Mouse (Mus musculus): Measurements from ENCODE around the gene Fcna.
A peak's percentile ranks its signal among the peaks of the same experiment; 100 is the strongest.

Fcna gene

DNA sequence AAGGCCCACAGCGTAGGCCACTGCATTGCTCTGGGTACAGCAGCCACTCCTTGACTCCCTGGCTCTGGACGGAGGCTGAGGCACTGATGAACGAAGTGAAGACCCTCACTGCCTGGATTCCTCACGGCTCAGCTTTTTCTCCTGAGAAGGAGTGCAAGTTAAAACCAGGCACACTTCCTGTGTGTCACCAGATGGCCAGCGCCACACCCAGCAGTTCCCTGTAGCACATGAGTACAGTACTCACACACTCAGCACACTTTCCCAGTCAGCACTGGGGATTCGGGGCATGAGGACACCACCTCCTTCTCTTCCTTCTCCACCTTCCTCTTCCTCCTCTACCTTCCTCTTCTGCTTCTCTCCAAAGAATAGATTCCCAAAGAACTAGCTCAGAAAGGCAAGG, at the start of gene Fcna:
Gene Fcna, minus strand, starts transcription at position 220 of the 400 bp plus-strand sequence.
- no peak for DNase-seq (ENCODE audit: low spot score)

DNA sequence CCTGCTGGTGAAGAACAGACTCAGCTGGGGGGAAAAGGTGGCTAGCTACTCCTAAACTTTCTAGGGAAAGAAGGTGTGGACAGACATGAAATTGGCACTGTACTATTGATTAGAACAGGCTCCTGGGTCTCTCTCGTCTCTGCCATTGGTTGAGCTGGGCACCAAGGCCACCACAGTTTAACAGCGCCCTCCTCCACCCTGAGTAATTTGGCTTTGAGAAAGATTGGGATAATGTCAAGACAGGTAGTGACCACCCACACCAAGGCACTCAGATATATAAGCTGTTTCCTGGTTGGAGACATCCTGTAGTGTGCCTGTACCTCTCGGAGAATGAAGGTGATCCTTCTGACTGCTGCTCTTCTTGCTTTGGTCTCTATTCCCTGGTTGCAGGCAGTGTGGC, 48.7 kb upstream of the Fcna start, which contains the start of gene Lcn6:
Gene Lcn6, plus strand, starts transcription at position 301 of the 400 bp plus-strand sequence.
- DNase-seq (ENCODE audit: low spot score), result no peak

DNA sequence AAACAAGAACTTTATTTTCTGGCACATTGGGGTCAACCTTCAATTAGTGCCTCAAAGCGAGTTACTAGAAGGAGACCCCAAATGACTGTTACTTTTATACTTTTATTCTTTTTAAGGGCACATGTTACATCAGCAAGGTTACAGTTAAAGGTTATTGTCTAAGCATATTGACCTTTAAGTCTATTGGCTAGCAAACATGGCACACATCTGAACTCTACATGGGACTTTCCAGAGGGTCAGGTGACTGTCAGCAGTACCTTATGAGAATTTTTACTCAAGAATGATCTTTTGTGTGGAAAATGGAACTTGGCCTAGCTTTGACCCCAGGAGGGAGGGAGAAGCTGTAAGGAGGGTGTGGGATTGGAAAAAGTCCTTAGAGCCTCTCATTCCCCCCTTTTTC, 38.7 kb upstream of the Fcna start:
- no peak for DNase-seq (ENCODE audit: low spot score)

DNA sequence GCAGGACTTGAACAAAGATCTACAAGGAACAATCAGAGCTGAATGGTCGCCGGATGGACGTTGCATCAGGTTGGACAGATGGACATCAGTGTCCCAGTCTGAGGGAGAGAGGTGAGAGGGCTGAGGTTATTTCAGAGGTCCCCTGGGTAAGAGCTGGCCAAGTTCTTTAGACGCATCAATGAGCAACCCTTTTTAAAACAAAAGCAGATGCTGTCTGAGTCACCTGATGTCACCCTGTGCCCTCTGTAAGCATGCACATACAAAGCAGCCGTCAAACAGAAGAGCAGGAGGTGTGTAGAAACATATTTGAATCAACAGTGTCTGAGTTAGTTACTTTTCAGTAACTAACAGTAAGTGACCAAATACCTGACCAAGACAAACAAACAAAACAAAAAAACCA, 36.3 kb upstream of the Fcna start:
- no peak for DNase-seq (ENCODE audit: low spot score)

DNA sequence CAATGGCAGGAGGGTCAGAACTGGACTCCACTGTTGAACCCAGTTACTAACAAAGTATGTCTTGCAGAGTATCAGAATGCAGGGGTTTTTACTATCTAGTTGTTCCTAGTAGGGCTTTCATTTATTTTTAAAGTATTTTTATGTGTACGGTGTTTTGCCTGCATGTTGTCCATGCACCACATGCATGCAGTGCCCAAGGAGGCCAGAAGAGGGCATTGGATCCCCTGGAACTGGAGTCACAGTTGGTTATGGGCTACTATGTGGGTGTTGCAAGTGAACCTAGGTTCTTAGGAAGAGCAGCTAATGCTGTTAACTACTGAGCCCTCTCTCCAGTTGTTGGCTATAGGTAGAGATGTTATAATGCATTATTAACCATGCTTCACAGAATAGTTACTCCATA, 35.7 kb upstream of the Fcna start:
- peak; percentile 86 for DNase-seq (ENCODE audit: low spot score)

DNA sequence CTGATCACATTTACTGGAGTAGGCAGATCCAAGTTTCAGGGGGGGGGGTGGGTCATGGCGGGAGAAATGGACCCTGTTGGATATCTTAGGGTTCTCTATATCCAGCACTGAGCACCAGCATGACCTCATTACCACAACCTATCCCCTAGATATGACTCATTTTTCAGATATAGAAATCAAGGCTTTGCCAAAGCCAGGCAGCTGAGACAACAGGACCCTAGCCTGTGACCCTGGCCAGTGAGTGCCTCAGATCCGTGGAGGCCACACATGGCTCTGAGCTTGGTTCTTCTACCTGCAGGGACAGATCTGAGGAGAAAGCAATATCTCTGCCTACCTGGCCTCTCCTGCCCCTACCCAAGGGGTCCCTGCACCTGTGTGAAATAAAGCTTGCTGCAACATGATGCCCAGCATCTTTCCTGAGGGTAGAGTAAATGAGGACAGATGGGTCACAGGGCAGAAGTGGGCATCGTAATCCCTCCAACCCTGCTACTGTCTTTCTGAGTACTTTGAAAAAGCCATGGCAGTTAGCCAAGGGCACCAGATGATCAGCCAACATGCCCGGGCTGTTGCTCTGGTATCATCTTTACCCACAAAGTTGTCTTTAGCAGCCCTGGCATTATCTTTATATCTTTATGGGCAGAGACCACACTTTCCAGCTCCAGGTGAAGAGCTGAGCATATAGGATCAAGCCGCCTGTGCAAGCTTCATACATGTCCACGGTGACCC, 33.6 kb upstream of the Fcna start:
- no peak for DNase-seq (ENCODE audit: low spot score)

DNA sequence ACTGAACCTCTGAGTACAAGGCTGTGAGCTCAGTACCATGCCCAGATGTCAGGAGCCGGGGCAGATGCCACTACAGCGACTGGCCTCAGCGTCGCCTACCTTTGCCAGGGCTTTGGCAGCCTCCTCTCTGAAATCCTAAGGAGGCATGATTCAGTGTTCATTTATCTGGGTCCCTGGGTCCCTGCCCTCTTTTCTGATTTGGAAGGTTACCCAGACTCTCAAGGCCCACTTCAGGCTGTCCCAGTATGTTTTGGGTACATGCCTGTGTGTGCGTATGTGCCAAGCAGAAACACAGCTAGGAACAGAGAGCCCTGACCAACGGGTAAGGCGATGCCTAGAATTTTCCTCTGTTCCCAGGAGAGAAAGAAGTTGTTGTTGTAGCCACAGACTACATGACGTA, 32.4 kb upstream of the Fcna start:
- no peak for DNase-seq (ENCODE audit: low spot score)

DNA sequence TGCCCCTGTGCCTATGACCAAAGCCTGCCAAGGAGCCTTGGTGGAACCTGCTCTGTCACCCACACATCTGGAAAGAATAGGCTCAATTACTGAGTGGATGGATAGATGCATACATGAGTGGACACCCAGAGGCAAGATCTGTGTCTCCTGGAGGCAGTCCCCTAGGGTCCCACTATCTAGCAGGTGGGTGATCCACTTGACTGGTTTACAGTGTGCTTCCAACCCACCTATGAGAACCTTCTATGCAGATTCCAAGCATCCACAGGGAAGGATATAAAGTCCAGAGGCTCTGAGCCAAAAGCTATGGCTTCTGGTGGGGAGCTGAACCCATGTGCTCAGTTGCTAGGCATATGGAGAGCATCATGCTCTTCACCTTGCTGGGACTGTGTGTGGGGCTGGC, 29.8 kb upstream of the Fcna start, which contains the start of gene Lcn5:
Gene Lcn5, plus strand, starts transcription at position 301 of the 400 bp plus-strand sequence.
- no peak for DNase-seq (ENCODE audit: low spot score)

DNA sequence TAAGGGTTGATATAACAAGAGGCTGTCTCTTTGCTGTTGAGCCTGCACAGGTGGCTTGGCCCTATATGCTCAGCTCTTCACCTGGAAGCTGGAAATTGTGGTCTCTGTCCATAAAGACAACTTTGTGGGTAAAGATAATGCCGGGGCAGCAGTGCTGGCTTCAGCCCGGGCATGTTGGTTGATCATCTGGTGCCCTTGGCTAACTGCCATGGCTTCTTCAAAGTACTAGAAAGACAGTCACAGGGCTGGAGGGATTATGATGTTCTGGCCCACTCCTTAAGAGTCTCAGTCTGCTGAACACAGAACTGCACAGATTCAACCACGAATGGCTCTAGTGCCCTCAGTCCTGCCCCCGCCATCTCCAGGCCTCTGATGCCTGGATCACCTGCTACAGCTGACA, 29.4 kb upstream of the Fcna start:
- no peak for DNase-seq (ENCODE audit: low spot score)

DNA sequence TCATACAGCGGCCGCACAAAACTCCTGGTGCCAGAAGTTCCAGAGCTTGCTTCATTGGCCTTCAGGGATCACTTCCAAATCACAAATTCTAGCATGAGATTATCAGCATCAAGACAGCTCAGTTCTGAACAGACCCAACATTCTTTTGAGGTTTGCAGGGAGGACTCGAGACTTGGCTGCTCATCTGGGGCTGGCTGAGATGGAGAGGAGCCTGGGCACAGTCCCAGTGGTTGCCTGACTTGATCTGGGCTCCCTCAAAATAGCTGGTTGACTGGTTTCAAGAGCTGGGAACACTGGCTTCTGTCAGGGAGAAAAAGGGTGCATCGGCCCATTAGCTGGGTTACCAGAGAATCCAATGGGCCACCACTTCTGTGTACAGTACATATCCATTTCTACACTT, 28.9 kb upstream of the Fcna start:
- no peak for DNase-seq (ENCODE audit: low spot score)

DNA sequence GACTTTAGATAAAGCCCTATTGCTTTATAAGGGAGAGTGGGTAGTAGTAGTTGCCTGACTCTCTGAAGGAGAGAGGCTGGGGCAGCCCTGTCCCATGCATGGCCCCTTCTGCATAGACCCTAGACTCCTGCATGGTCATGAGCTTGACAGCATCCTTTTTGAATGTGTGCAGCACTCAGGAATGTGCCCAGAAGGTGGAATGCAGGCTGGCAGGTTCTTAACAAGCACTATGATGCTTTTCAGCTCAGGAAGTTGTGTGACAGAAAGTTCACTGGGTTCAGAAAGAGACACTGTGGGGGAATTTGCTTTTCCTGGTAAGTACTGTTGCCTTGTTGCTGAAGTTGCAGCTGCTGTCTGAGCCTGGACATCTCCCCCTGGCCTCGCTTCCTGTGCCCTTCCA, 26.7 kb upstream of the Fcna start:
- no peak for DNase-seq (ENCODE audit: low spot score)

DNA sequence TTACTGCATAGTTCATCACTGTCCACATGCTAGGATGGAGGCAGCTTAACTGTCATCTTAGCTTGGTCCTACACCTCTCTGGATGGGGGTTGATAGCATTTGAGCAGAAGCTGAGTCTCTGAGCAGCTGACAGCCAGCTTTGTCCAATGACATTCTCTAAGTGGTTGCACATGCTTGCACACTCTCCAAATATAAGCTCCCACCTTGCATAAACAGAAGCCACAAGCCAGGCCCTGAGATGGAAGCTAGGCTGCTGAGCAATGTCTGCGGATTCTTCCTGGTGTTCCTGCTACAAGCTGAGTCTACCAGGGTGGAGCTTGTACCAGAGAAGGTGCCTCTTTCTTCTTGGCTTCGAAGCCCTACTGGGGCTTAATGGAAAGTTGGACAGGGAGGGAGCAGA, 25.1 kb upstream of the Fcna start, which contains the start of gene Lcn8:
Gene Lcn8, plus strand, starts transcription at position 219 of the 400 bp plus-strand sequence.
- no peak for DNase-seq (ENCODE audit: low spot score)

DNA sequence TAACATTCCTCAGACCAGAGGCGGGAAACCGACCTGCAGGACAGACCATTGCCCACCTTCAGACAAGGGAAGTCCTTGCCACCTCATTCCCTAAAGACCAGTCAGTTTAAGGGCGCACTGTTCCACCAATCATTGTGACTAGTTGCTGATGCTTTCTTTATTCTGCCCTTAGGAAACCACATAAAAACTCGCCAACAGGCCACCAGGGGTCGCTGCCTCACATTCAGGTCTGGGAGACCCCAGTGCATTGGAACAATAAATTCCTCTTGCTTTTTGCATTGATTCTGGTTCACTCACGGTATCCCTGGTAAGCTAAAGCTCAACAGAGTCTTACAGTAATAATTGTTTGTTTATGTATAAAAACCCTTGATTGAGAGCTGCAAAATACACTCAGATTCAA, 12.1 kb upstream of the Fcna start:
- DNase-seq (ENCODE audit: low spot score), result peak; percentile 82

DNA sequence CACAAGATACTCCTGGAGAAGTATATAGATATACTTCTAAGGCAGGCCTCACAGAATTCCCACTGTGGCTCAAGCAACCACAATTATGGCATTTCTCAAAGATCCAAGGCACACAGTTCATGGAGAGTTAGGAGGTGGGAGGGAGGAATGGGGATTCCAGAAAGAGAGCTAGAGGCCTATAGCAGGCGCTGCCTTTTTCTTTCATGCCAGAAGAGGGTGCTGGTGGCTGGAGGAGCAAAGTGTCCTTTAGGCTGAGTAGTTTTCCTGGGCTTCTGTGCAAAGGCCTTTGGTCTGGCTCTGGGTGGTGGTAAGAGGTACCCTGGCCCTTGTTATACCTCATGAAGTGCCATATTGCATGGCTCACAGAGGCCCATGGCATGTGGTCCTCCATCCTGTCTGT, 6.2 kb upstream of the Fcna start:
- DNase-seq (ENCODE audit: low spot score), result no peak

DNA sequence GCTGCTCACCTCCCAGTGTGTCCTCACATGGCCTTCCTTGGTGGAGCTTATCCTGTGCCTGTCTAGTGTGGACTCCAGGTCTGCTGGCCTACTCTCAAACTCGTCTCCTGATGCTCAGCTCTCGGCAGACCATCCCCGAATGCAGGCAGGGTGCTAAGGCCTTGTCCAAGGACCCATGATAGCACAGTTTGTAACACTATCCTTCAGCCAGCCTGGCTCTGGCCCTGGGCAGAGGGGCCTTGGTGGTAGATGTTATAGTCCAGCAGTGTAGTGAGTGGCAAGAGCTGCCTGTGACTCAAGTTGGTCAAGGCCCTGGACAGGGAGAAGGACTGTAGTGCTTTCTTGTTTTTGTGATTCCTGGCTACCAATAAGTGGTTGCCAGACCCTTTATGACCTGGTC, 5.8 kb upstream of the Fcna start:
- DNase-seq (ENCODE audit: low spot score), result no peak

DNA sequence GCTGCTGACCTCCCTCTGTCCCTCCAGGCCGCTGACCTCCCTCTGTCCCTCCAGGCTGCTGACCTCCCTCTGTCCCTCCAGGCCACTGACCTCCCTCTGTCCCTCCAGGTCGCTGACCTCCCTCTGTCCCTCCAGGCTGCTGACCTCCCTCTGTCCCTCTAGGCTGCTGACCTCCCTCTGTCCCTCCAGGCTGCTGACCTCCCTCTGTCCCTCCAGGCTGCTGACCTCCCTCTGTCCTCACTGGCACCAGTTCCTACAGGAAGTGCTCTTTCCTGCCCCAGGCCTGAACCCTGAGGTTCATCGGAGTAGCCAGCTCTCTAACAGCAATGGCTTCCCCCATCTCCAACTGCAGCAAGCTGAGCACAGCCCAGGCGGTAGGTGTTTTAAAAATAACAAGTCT, 908 bp upstream of the Fcna start:
- no peak for DNase-seq (ENCODE audit: low spot score)

DNA sequence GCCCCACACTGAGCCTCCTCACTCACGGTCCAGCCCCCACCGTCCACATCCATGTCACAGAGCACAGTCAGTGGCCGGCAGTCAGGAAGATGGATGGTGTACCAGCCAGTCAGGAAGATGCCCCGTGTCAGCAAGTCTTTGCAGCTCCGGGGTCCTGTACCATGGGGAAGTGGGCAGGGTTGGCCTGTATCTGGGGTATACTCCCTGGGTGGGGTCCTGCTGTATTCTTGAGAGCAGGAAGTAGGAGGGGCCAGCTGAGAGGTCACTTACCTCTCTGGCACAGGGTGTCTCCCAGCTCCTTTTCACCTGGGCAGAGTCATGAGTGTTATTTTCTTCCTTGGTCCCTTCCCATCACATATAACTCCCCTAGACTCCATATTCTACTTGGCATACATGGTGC, 1.8 kb downstream of the Fcna start:
- DNase-seq (ENCODE audit: low spot score), result no peak

DNA sequence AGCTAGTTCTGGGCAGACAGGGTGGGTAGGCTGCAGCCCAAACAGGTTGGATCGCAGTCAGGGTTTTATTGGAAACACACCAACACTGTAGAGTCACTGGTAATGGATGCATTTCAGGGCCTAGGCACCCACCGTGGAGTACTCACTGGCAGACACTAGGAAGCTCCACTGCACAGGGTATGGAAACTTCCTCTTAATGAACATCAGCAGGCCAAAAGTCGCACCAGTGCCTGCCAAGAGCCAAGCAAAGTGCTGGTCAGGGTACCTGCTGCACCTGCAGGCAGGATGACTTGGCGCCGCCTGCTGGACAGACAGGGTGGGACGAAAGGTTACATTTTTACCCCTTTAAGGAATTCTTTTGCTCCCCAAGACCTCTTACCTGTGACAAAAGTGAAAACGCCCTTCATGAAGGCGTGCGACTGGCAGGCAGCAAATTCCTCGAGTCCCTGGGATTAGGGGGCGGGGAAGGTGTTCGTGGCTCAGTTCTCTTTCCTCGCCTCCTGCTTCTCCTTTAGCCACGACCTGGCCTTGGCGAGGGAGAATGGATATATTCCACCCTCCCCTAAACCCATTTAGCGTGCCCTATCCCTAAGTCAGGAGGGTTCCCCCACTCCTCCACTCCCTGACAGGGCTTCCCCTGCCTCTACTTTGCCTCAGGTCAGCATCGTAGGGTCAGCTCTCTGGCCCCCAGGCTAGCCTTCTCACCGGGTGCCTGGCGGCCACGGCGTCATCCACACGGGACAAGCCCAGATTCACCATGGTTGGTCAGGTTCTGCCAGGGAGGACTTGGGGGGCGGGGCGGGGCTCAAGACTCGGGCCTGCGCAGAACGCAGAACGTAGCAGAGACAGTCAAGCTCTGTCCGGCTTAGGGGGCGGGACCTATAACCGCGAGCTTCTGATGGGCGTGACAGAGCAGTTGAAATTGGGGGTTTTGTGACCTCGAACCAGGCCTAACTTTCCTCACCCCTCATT, 6.3 kb downstream of the Fcna start, which contains the start of gene Tmem141:
Gene Tmem141, minus strand, starts transcription at position 777 of the 972 bp plus-strand sequence.
- DNase-seq (ENCODE audit: low spot score), result peak; percentile 96

DNA sequence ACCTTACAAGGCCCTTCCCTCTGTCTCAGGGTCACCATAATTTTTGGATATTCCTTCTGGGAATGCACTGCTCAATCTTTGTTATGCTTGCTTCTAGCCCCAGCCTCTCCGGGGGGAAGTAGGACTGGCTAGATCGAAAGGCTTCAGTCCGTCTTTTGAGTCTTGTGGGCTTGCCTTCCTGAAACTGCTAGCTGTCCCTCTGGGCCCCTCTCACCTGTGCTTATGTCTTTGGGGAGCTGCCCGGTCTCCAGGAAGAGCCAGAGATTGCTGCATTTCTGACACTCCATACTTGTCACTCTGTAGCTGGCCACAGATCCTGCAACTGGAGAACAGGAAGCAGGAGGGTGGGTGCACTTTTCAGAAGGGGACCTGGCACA, 7.0 kb downstream of the Fcna start:
- no peak for DNase-seq (ENCODE audit: low spot score)

DNA sequence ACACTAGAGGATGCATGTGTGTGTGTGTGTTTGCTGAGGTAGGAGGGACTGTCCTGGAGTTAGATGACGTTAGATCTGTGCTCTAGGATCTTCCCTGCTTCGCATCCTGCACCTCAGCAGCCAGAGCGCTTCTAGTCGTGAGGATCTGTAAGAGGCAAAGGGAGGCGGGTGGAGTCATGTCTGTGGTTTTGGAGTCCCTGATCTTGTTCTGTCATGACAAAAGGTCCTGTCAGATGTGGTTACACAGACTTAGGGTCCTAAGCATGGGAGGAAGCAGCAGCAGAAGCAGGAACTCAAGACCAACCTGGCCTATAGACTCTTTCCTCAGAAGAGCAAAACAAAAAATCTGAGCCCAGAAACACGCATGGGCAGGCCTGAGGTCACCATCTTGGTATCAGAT, 7.4 kb downstream of the Fcna start:
- DNase-seq (ENCODE audit: low spot score), result no peak

DNA sequence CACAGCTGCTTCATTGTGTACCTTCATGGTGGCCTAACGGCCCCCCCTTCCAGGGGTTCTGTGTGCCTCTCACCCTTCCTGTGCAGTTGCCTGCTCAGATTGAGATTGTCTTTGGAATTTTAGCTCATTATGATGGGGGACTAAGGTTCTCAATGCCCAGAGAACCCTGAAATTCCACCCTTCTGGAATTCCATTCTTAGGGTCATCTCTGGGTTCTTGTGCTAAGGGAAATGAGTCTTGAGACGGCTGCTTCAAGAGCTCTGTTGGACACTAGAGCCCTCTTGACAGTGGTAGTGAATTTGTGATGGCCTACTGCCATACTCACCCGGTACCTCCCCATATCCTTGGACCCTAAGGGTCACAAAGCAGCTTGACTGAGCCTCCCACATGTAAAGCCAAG, 10.3 kb downstream of the Fcna start, which contains the start of gene Ccdc183:
Gene Ccdc183, minus strand, starts transcription at position 101 of the 400 bp plus-strand sequence.
- DNase-seq (ENCODE audit: low spot score), result no peak

DNA sequence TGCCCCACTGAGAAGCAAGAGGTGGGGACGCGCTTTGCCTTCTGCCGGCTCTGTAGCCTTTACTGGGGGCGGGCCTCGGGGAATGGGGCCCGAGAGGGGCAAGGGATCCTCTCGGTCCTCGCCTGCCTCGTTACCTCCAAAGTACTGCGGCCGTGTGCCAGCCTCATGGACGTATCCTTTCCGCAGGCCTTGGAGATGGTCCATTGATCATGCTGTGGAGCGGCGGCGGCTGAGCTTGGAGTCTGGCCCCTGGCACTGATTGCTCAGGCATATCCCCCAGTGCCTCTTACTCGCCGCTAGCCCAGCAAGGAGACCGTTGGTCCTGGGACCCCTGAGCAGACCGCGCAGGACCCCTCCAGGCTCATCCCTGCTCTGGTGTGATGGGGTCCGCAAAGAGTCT, 11.4 kb downstream of the Fcna start:
- DNase-seq (ENCODE audit: low spot score), result no peak

DNA sequence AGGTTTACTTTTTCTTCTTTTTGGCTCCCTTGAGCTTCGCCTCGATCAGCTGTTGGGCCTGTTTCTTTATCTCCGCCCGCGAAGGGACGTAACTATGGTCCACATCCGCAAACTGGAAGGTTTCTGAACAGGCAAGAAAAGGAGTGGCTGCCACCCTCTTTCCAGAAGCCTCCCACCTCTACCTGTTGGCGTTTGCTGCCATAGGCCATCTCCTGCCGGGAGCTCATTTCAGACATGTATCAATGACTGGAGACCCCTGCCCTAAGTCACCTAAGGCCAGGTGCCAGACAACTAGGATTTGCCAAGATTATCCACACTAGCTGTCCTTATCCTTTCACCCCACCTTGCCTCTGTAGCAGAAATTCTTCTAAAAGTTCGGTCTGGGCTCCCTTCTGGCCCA, 19.2 kb downstream of the Fcna start:
- DNase-seq (ENCODE audit: low spot score), result no peak

Data from testis, postnatal 10 days (tissue).